8 mouse cellular contexts compared by ENCODE assay signal in the genomic region with DNA sequence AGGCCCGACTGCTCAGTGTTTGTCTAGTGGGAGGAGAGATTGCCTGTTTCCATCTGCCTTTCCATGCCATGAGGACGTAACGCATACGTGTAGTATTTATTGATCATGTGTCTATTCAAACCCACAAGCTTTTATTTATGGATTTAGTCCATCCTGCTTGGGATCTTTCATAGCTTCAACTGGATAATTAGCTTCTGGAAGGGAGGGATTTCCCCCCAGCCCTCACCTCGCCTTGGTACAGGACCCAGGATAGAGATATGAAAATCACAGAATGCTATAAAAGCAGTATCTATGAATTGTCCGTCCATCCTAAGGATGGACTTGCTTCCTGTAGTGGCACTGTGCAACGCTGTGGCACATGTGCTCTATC. TPM values are rescaled to one million over a fixed set of nuclear protein-coding genes. Genes with fewer than 3 reads are reported as not detected.
DNase-seq lines count a peak whose midpoint lies in the region; ATAC-seq and TF ChIP-seq lines count a peak whose summit lies in the region.

No protein-coding gene starts in this region.

- H3K9me3 ChIP-seq in hindbrain, embryonic 12.5 days (replicated peaks): no peaks in the 10 kb centered on the region
- H3K9me3 ChIP-seq in midbrain, embryonic 12.5 days: no peaks in the 10 kb centered on the region

- peak; percentile 7 for DNase-seq in kidney, adult 2 months
- DNase-seq in kidney, adult 9 months: no peak
- DNase-seq in urinary bladder, postnatal 4 days (ENCODE audit: low spot score in 2 of 2): no peak
- no peak for DNase-seq in urinary bladder, adult 18-20 months (ENCODE audit: low spot score in 2 of 2)
- DNase-seq in yolk sac, embryonic 10.5 days (ENCODE audit: low spot score): no peak

- ATAC-seq in hindbrain, embryonic 12.5 days (ENCODE audit: low FRiP score): no peak
- ATAC-seq in midbrain, embryonic 12.5 days (ENCODE audit: low FRiP score, low read depth): no peak

- H3K4me3 ChIP-seq in kidney, adult 2 months (ENCODE audit: insufficient read depth, low read depth, low read length): peak overlapping the region; percentile 59; the same call in 1 of the 2 replicates
- H3K4me3 ChIP-seq in bone marrow macrophage, adult 2 months (ENCODE audit: insufficient read depth, low read length): peak overlapping the region; percentile 90
- peak overlapping the region; percentile 96 for H3K4me3 ChIP-seq in hindbrain, embryonic 12.5 days
- H3K4me3 ChIP-seq in midbrain, embryonic 12.5 days: peak overlapping the region; percentile 88

- no peaks in the 10 kb centered on the region for H3K36me3 ChIP-seq in kidney, adult 2 months (ENCODE audit: control insufficient read depth, insufficient read depth, low read length)
- 0 out of 2 replicates have a peak, but pooled peaks cover 8% of the 10 kb centered on the region for H3K36me3 ChIP-seq in hindbrain, embryonic 12.5 days
- 0 out of 2 replicates have a peak, but pooled peaks cover 5% of the 10 kb centered on the region for H3K36me3 ChIP-seq in midbrain, embryonic 12.5 days

- H3K4me1 ChIP-seq in kidney, adult 2 months (ENCODE audit: control insufficient read depth, insufficient read depth, low read length): peaks cover 3% of the 10 kb centered on the region; the same call in 1 of the 2 replicates
- H3K4me1 ChIP-seq in bone marrow macrophage, adult 2 months (ENCODE audit: control insufficient read depth, insufficient read depth, low read length): peaks cover 11% of the 10 kb centered on the region
- peaks cover 25% of the 10 kb centered on the region for H3K4me1 ChIP-seq in hindbrain, embryonic 12.5 days
- H3K4me1 ChIP-seq in midbrain, embryonic 12.5 days: peaks cover 25% of the 10 kb centered on the region

- no peak for TF ChIP-seq CTCF in kidney, adult 2 months (conservative IDR thresholded peaks at IDR 0.05; ENCODE audit: insufficient read depth, insufficient read length, low read depth, low read length)
- TF ChIP-seq CTCF in bone marrow macrophage, adult 2 months (IDR thresholded peaks at IDR 0.05; ENCODE audit: low read depth, low read length): no peak

- no peaks in the 10 kb centered on the region for H3K27me3 ChIP-seq in kidney, adult 2 months (replicated peaks; ENCODE audit: control insufficient read depth, insufficient read depth, low read length)
- H3K27me3 ChIP-seq in hindbrain, embryonic 12.5 days: no peaks in the 10 kb centered on the region
- no peaks in the 10 kb centered on the region for H3K27me3 ChIP-seq in midbrain, embryonic 12.5 days

- WGBS in kidney, adult 2 months: 37% methylated on average over 7 of the region's 7 CpGs
- WGBS in hindbrain, embryonic 12.5 days: 43% methylated on average over 7 of the region's 7 CpGs
- WGBS in midbrain, embryonic 12.5 days: 35% methylated on average over 7 of the region's 7 CpGs

- peak overlapping the region; percentile 94; the same call in 1 of the 2 replicates for H3K27ac ChIP-seq in kidney, adult 2 months (ENCODE audit: insufficient read depth, low read depth, low read length)
- H3K27ac ChIP-seq in bone marrow macrophage, adult 2 months (ENCODE audit: insufficient read depth, low read depth, low read length): no peak overlapping the region
- H3K27ac ChIP-seq in hindbrain, embryonic 12.5 days: peak overlapping the region; percentile 94
- peak overlapping the region; percentile 97 for H3K27ac ChIP-seq in midbrain, embryonic 12.5 days (replicated peaks)

- H3K9ac ChIP-seq in hindbrain, embryonic 12.5 days: 0 out of 2 replicates have a peak overlapping the region, but pooled peaks have one; percentile 5
- no peak overlapping the region; the same call in 1 of the 2 replicates for H3K9ac ChIP-seq in midbrain, embryonic 12.5 days (replicated peaks)

- TF ChIP-seq POLR2A in kidney, adult 2 months (IDR thresholded peaks at IDR 0.05; ENCODE audit: low read depth, low read length): no peak
- TF ChIP-seq POLR2A in bone marrow macrophage, adult 2 months (IDR thresholded peaks at IDR 0.05; ENCODE audit: borderline replicate concordance, low read depth, low read length): no peak

- H3K4me2 ChIP-seq in hindbrain, embryonic 12.5 days (replicated peaks): peak overlapping the region; percentile 65
- peak overlapping the region; percentile 67 for H3K4me2 ChIP-seq in midbrain, embryonic 12.5 days (replicated peaks)

RNA-seq across cellular contexts. Expression of a gene that starts 0.6 kb away (rescaled TPM):
- 3.7 and 4.9 TPM in 2 replicates for polyA plus RNA-seq in kidney, adult 2 months (2012; rRNA removed)
- 10.4 and 12.0 TPM in 2 replicates for polyA plus RNA-seq in bone marrow macrophage, adult 2 months (2012; ENCODE audit: insufficient read depth, insufficient read length, missing spikeins)
- polyA plus RNA-seq in hindbrain, embryonic 12.5 days (2016; fragmentation: Nextera tagmentation; extraction: Ambion mirVana): 9.7 and 10.2 TPM in 2 replicates
- 7.3 and 8.0 TPM in 2 replicates for polyA plus RNA-seq in midbrain, embryonic 12.5 days (2016; fragmentation: Nextera tagmentation; extraction: Ambion mirVana)
